Mouse (Mus musculus): ENCODE measurements around the gene Csnk1e. TPM values are rescaled to one million over a fixed set of nuclear protein-coding genes. Genes with fewer than 3 reads are reported as not detected.

Csnk1e gene
- total and polyA plus RNA-seq, 3 experiments: 10.4 to 46.7 (median 16.8) TPM

- H3K79me2 ChIP-seq (replicated peaks; ENCODE audit: control insufficient read depth, extremely low read depth, insufficient read depth, poor library complexity, severe bottlenecking): no peaks in the 10 kb centered on the region
- no peak overlapping the region for H3K9ac ChIP-seq (ENCODE audit: insufficient read depth, low read depth)
- dilution Hi-C loops (cut with MboI; ENCODE audit: extremely low pct_ligation_motif_present, extremely low pct_unique_long_range_greater_than_20kb, low sequenced_read_pairs): no loop called here
- no peak overlapping the region for H3K27ac ChIP-seq (ENCODE audit: insufficient read depth, low read depth)
- in situ Hi-C loops (cut with MboI; ENCODE audit: low pct_ligation_motif_present, low pct_unique_long_range_greater_than_20kb, low sequenced_read_pairs): no loop called here
- no peak for DNase-seq (ENCODE audit: extremely low read depth)
- H3K27me3 ChIP-seq (replicated peaks): peaks cover 2% of the 10 kb centered on the region
- no peak for TF ChIP-seq EP300 (IDR thresholded peaks at IDR 0.05; ENCODE audit: low read length)
- no peak for TF ChIP-seq JUN (IDR thresholded peaks at IDR 0.05; ENCODE audit: insufficient read depth, low read depth, low read length)
- TF ChIP-seq GABPA (IDR thresholded peaks at IDR 0.05; ENCODE audit: insufficient replicate concordance, low read depth, low read length): no peak
- TF ChIP-seq RCOR1 (conservative IDR thresholded peaks at IDR 0.05; ENCODE audit: low read depth, low read length): no peak
- no peak for TF ChIP-seq KAT2A (IDR thresholded peaks at IDR 0.05; ENCODE audit: insufficient replicate concordance, low read length)
- no peak for TF ChIP-seq POLR2A (IDR thresholded peaks at IDR 0.05; ENCODE audit: low read depth, low read length)
- TF ChIP-seq PAX5 (IDR thresholded peaks at IDR 0.05; ENCODE audit: low read length): no peak
- no peak for TF ChIP-seq MAX (IDR thresholded peaks at IDR 0.05; ENCODE audit: low read length)
- TF ChIP-seq BHLHE40 (IDR thresholded peaks at IDR 0.05; ENCODE audit: low read depth, low read length): no peak
- no peak for TF ChIP-seq RAD21 (IDR thresholded peaks at IDR 0.05; ENCODE audit: low read depth, low read length)
- TF ChIP-seq ZNF384 (IDR thresholded peaks at IDR 0.05; ENCODE audit: low read depth, low read length): no peak
- TF ChIP-seq POLR2AphosphoS2 (IDR thresholded peaks at IDR 0.05; ENCODE audit: low read depth, low read length): no peak
- TF ChIP-seq MAZ (IDR thresholded peaks at IDR 0.05; ENCODE audit: low read depth, low read length): no peak
- no peak for TF ChIP-seq NRF1 (IDR thresholded peaks at IDR 0.05; ENCODE audit: low read depth, low read length)
- TF ChIP-seq CHD2 (IDR thresholded peaks at IDR 0.05; ENCODE audit: low read length): no peak
- no peak for TF ChIP-seq SIN3A (IDR thresholded peaks at IDR 0.05; ENCODE audit: low read length)
- TF ChIP-seq USF1 (IDR thresholded peaks at IDR 0.05; ENCODE audit: low read depth, low read length): no peak
- TF ChIP-seq MAFK (IDR thresholded peaks at IDR 0.05; ENCODE audit: insufficient replicate concordance, low read length): no peak
- H3K9me3 ChIP-seq (replicated peaks; ENCODE audit: low read length): peaks cover 4% of the 10 kb centered on the region
- peaks cover 0 to 4% of the 10 kb centered on the region in 2 experiments; a peak in 2 of 4 replicates for H3K4me1 ChIP-seq (ENCODE audit: control insufficient read depth in 1 of 2, insufficient read depth in 2 of 2)
- no peak overlapping the region for H3K4me2 ChIP-seq (ENCODE audit: insufficient read depth, low read depth, poor library complexity, severe bottlenecking)
- H3K4me3 ChIP-seq (replicated peaks in 1 of 3; ENCODE audit: low read depth in 2 of 3, low read length in 2 of 3, poor library complexity in 1 of 3): no peak overlapping the region
- peaks cover 23 to 76% of the 10 kb centered on the region in 2 experiments for H3K36me3 ChIP-seq (replicated peaks in 1 of 2; ENCODE audit: control insufficient read depth in 1 of 2, insufficient read depth in 1 of 2, low read length in 1 of 2)
Measured at GRCm38 (mm10) chr15:79431925-79432324, 23.4 kb downstream of the Csnk1e start.

GRCm38 (mm10) chr15:79430461-79431000 is 24.8 kb downstream of the Csnk1e start:
- in situ Hi-C loops (cut with MboI; ENCODE audit: low pct_ligation_motif_present, low pct_unique_long_range_greater_than_20kb, low sequenced_read_pairs) (no loop called here), dilution Hi-C loops (cut with MboI; ENCODE audit: extremely low pct_ligation_motif_present, extremely low pct_unique_long_range_greater_than_20kb, low sequenced_read_pairs) (no loop called here)
- peaks cover 4% of the 10 kb centered on the region for H3K9me3 ChIP-seq (replicated peaks; ENCODE audit: low read length)
- peaks cover 34 to 72% of the 10 kb centered on the region in 2 experiments for H3K36me3 ChIP-seq (replicated peaks in 1 of 2; ENCODE audit: control insufficient read depth in 1 of 2, insufficient read depth in 1 of 2, low read length in 1 of 2)
- H3K27ac ChIP-seq (ENCODE audit: insufficient read depth, low read depth): no peak overlapping the region
- no peaks in the 10 kb centered on the region for H3K79me2 ChIP-seq (replicated peaks; ENCODE audit: control insufficient read depth, extremely low read depth, insufficient read depth, poor library complexity, severe bottlenecking)
- H3K4me1 ChIP-seq (ENCODE audit: control insufficient read depth in 1 of 2, insufficient read depth in 2 of 2): peaks cover 0 to 4% of the 10 kb centered on the region in 2 experiments; a peak in 2 of 4 replicates
- no peak overlapping the region for H3K4me3 ChIP-seq (replicated peaks in 1 of 3; ENCODE audit: low read depth in 2 of 3, low read length in 2 of 3, poor library complexity in 1 of 3)
- H3K9ac ChIP-seq (ENCODE audit: insufficient read depth, low read depth): no peak overlapping the region
- TF ChIP-seq BHLHE40 (IDR thresholded peaks at IDR 0.05; ENCODE audit: low read depth, low read length) (no peak), ELF1 (IDR thresholded peaks at IDR 0.05; ENCODE audit: low read depth, low read length) (no peak), IRF4 (IDR thresholded peaks at IDR 0.05; ENCODE audit: low read depth, low read length) (no peak)
- no peak overlapping the region for H3K4me2 ChIP-seq (ENCODE audit: insufficient read depth, low read depth, poor library complexity, severe bottlenecking)
- no peak for DNase-seq (ENCODE audit: extremely low read depth)
- no peaks in the 10 kb centered on the region for H3K27me3 ChIP-seq (replicated peaks)
